Mouse (Mus musculus) heart, adult 2 months (tissue): ENCODE data around the gene Grin2a.

ENCODE experiments used
- EP300 ChIP-seq: fragments of 200-500 bp; IDR thresholded peaks from 2 replicates; pipeline ENCODE4 v1.6.1; 2011; ENCODE audit warnings: low read depth, low read length, control low read depth; ENCODE audit not compliant: insufficient read depth
- POLR2A ChIP-seq: fragments of 200-500 bp; IDR thresholded peaks from 2 replicates; pipeline ENCODE4 v1.6.1; 2011; ENCODE audit warnings: mild to moderate bottlenecking, low read depth, low read length, control low read depth; ENCODE audit not compliant: insufficient read depth

GRCm38 (mm10) chr16:10003001-10003400 lies 7.6 kb upstream of the Grin2a start:
- TF ChIP-seq POLR2A (no peak), EP300 (no peak)
